Mouse (Mus musculus) neural tube, embryonic 14.5 days (tissue): ENCODE measurements around the gene Vkorc1. TPM values are rescaled to one million over a fixed set of nuclear protein-coding genes. Genes with fewer than 3 reads are reported as not detected.
A peak's percentile ranks its signal among the peaks of the same experiment; 100 is the strongest.

Experiments
- ATAC-seq: fragments of 200-750 bp; cut with Nextera tagmentation; 2 replicates; pipeline ENCODE4 v1.8.0; 2017; ENCODE audit warnings: low read depth, mild to moderate bottlenecking, moderate TSS enrichment, moderate library complexity
- H3K27ac ChIP-seq: fragments of 300-500 bp; sonication (generic); 2 replicates; pipeline ENCODE4 v1.5.1; 2014; ENCODE audit warnings: low read depth, mild to moderate bottlenecking, control low read depth, low read length, moderate library complexity, mixed read lengths
- H3K27me3 ChIP-seq: fragments of 300-500 bp; sonication (generic); 2 replicates; pipeline ENCODE4 v1.6.1; 2014; ENCODE audit warnings: low read length; ENCODE audit not compliant: control insufficient read depth, insufficient read depth
- H3K36me3 ChIP-seq: fragments of 300-500 bp; sonication (generic); 2 replicates; pipeline ENCODE4 v1.6.1; 2014; ENCODE audit warnings: low read length, mixed read lengths; ENCODE audit not compliant: control insufficient read depth, insufficient read depth
- H3K4me1 ChIP-seq: fragments of 300-500 bp; sonication (generic); 2 replicates; pipeline ENCODE4 v1.6.1; 2014; ENCODE audit warnings: low read length; ENCODE audit not compliant: control insufficient read depth, insufficient read depth
- H3K4me2 ChIP-seq: fragments of 300-500 bp; sonication (generic); 2 replicates; pipeline ENCODE4 v1.6.1; 2014; ENCODE audit warnings: mild to moderate bottlenecking, low read depth, low read length, control low read depth
- H3K4me3 ChIP-seq: fragments of 300-500 bp; sonication (generic); 2 replicates; pipeline ENCODE4 v1.5.1; 2014; ENCODE audit warnings: low read depth, low read length, control low read depth, mixed read lengths
- H3K9ac ChIP-seq: fragments of 300-500 bp; sonication (generic); replicated peaks from 2 replicates; pipeline ENCODE4 v1.6.1; 2014; ENCODE audit warnings: low read depth, mild to moderate bottlenecking, control low read depth, low read length, mixed read lengths
- H3K9me3 ChIP-seq: fragments of 300-500 bp; sonication (generic); 2 replicates; pipeline ENCODE4 v1.6.1; 2016; ENCODE audit warnings: low read length; ENCODE audit not compliant: control insufficient read depth
- WGBS: fragments of 180-500 bp; shearing (Covaris S2); extraction: QIAGEN DNeasy Blood & Tissue Kit; methylation state at CpG from one replicate; pipeline ENCODE4 v1.1.7; 2014; 5-methylcytosine and 5-hydroxymethylcytosine counted together
- polyA plus RNA-seq: library from polyadenylated mRNA; unstranded; fragments of >200 nt; fragmentation: Nextera tagmentation; extraction: Ambion mirVana; gene quantifications from 2 replicates; pipeline ENCODE4 v1.2.1, GENCODE M21; 2014

Gene Vkorc1
- polyA plus RNA-seq, 1 experiment from 2014 or later, result 59.2 TPM

GRCm38 (mm10) chr7:127922451-127923275, 27.2 kb upstream of the Vkorc1 start:
- WGBS, result 86% methylated on average over 6 of the region's 6 CpGs
- Histone ChIP-seq H3K9me3 (no peaks in the 10 kb centered on the region), H3K4me3 (no peak overlapping the region), H3K4me1 (no peaks in the 10 kb centered on the region), H3K27ac (no peak overlapping the region), H3K36me3 (peaks cover 26% of the 10 kb centered on the region; the same call in 1 of the 2 replicates), H3K27me3 (no peaks in the 10 kb centered on the region), H3K9ac (no peak overlapping the region), H3K4me2 (no peak overlapping the region)
- no peak for ATAC-seq

- ATAC-seq, result no peak
- H3K27me3 ChIP-seq, result no peaks in the 10 kb centered on the region
- no peak overlapping the region for H3K27ac ChIP-seq
- H3K4me1 ChIP-seq, result no peaks in the 10 kb centered on the region
- no peak overlapping the region for H3K4me2 ChIP-seq
- no peak overlapping the region for H3K9ac ChIP-seq
- no peaks in the 10 kb centered on the region for H3K9me3 ChIP-seq
- WGBS, result 68% methylated on average over 8 of the region's 8 CpGs
- H3K36me3 ChIP-seq, result peaks cover 33% of the 10 kb centered on the region; the same call in 1 of the 2 replicates
- H3K4me3 ChIP-seq, result no peak overlapping the region
These were observed 26.1 kb upstream of the Vkorc1 start for GRCm38 (mm10) chr7:127921516-127921915.

- no peak overlapping the region for H3K4me3 ChIP-seq
- no peaks in the 10 kb centered on the region for H3K4me1 ChIP-seq
- H3K36me3 ChIP-seq, result peaks cover 23% of the 10 kb centered on the region
- ATAC-seq, result no peak
- no peak overlapping the region for H3K4me2 ChIP-seq
- H3K27me3 ChIP-seq, result no peaks in the 10 kb centered on the region
- no peaks in the 10 kb centered on the region for H3K9me3 ChIP-seq
- H3K9ac ChIP-seq, result no peak overlapping the region
- 78% methylated on average over 7 of the region's 7 CpGs for WGBS
- no peak overlapping the region for H3K27ac ChIP-seq
These were observed 23.9 kb upstream of the Vkorc1 start for GRCm38 (mm10) chr7:127919290-127919689.

- 60% methylated on average over 3 of the region's 3 CpGs for WGBS
- H3K36me3 ChIP-seq, result peaks cover 21% of the 10 kb centered on the region
These were observed 22.8 kb upstream of the Vkorc1 start for GRCm38 (mm10) chr7:127918203-127918602.

DNA sequence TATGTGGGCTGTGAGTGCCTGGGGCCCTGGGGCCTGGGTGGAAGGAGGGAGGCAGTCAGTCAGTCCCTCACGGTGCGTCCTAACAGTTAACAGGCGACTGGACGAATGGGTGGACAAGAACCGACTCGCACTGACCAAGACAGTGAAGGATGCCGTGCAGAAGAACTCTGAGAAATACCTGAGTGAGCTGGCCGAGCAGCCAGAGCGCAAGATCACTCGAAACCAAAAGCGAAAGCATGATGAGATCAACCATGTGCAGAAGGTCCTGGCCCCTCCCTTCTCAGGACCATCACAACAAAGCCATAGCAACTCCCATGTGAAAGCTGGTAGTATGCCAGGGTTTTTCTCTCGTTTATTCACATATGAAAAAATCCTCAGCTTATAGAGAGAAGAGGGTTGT, 19.9 kb upstream of the Vkorc1 start:
- 92% methylated on average over 12 of the region's 12 CpGs for WGBS
- no peak overlapping the region for H3K4me3 ChIP-seq
- no peak for ATAC-seq

More at GRCm38 (mm10) chr7:127918203-127918602, 22.8 kb upstream of the Vkorc1 start:
- H3K4me1 ChIP-seq, result peaks cover 1% of the 10 kb centered on the region; the same call in 1 of the 2 replicates
- no peak overlapping the region for H3K4me3 ChIP-seq
- no peak overlapping the region for H3K27ac ChIP-seq
- no peak overlapping the region for H3K4me2 ChIP-seq
- no peak overlapping the region for H3K9ac ChIP-seq
- H3K9me3 ChIP-seq, result no peaks in the 10 kb centered on the region
- no peak for ATAC-seq
- H3K27me3 ChIP-seq, result no peaks in the 10 kb centered on the region

DNA sequence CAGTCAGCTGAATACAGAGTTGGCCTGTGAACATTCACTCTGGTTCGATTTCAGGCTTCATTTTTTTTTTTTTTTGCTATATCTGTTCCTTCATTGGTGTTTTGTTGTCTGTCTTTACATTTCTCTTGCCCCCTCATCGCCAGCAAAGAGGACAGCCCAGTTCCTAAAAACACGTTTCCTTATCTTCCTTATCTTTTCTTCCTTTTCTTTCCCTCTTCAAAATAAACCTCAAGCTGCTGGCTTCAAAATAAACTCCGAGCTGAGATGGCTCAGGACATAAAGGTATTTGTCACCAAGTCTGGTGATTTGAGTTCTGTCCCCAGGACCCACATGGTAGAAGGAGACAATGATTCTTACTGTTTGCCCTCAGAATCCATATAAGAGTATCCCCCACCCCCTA, 17.5 kb upstream of the Vkorc1 start:
- H3K9me3 ChIP-seq, result no peaks in the 10 kb centered on the region
- H3K9ac ChIP-seq, result peak overlapping the region; percentile 61
- H3K4me1 ChIP-seq, result peaks cover 5% of the 10 kb centered on the region; the same call in 1 of the 2 replicates
- H3K27ac ChIP-seq, result 0 out of 2 replicates have a peak overlapping the region, but pooled peaks have one; percentile 70
- peaks cover 20% of the 10 kb centered on the region for H3K36me3 ChIP-seq
- no peak for ATAC-seq
- 27% methylated on average over 4 of the region's 4 CpGs for WGBS
- H3K4me2 ChIP-seq, result peak overlapping the region; percentile 59
- no peaks in the 10 kb centered on the region for H3K27me3 ChIP-seq
- H3K4me3 ChIP-seq, result peak overlapping the region; percentile 65

More for the DNA sequence above, 19.9 kb upstream of the Vkorc1 start:
- H3K27ac ChIP-seq, result no peak overlapping the region
- H3K9ac ChIP-seq, result no peak overlapping the region
- no peak overlapping the region for H3K4me2 ChIP-seq
- peaks cover 13% of the 10 kb centered on the region for H3K36me3 ChIP-seq
- no peaks in the 10 kb centered on the region for H3K27me3 ChIP-seq
- peaks cover 5% of the 10 kb centered on the region; the same call in 1 of the 2 replicates for H3K4me1 ChIP-seq
- no peaks in the 10 kb centered on the region for H3K9me3 ChIP-seq

DNA sequence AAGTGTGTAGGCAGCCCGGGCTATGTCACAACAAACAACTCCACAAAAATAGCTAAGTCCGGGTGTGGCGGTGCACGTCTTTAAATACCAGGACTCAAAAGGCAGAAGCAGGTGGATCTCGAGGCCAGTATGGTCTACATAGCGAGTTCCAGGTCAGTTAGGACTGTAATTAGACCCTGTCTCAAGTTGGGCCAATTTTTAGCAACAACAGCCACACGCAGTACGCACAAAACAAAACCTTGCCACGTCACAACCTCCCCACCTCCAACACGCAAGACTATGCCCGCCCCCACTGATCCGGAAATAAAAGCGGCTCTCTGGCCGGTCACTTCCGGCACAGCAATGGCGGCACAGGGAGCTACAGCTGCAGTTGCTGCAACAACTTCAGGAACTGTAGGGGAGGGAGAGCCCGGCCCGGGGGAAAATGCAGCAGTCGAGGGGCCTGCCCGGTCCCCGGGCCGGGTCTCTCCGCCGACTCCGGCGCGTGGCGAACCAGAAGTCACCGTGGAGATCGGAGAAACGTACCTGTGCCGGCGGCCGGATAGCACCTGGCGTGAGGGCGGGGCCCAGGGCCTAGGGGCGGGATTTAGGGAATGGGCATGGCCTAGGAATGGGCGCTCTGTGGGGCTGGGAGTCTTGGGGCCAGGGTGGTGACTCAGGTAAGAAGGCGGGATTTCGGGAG, 16.9 kb upstream of the Vkorc1 start, which contains the start of gene Kat8:
Gene Kat8, plus strand, starts transcription at position 327 of the 682 bp plus-strand sequence.
- WGBS, result 1% methylated on average over 40 of the region's 40 CpGs
- H3K4me3 ChIP-seq, result peak within 1 kb of the TSS; percentile 65
- peaks cover 5% of the 10 kb centered on the region; the same call in 1 of the 2 replicates for H3K4me1 ChIP-seq
- H3K9me3 ChIP-seq, result no peaks in the 10 kb centered on the region
- H3K9ac ChIP-seq, result peak within 1 kb of the TSS; percentile 61
- peak; percentile 96 for ATAC-seq
- H3K27me3 ChIP-seq, result no peaks in the 10 kb centered on the region
- peak within 1 kb of the TSS; percentile 59 for H3K4me2 ChIP-seq
- H3K27ac ChIP-seq, result peak within 1 kb of the TSS; percentile 70
- H3K36me3 ChIP-seq, result peaks cover 19% of the 10 kb centered on the region

- no peaks in the 10 kb centered on the region for H3K9me3 ChIP-seq
- H3K36me3 ChIP-seq, result peaks cover 19% of the 10 kb centered on the region
- no peak overlapping the region for H3K9ac ChIP-seq
- no peak overlapping the region for H3K4me2 ChIP-seq
- H3K27me3 ChIP-seq, result no peaks in the 10 kb centered on the region
- peaks cover 13% of the 10 kb centered on the region; the same call in 1 of the 2 replicates for H3K4me1 ChIP-seq
- ATAC-seq, result no peak
- 93% methylated on average over 4 of the region's 4 CpGs for WGBS
- H3K4me3 ChIP-seq, result no peak overlapping the region
- no peak overlapping the region for H3K27ac ChIP-seq
These were observed 13.2 kb upstream of the Vkorc1 start for GRCm38 (mm10) chr7:127908656-127909055.

DNA sequence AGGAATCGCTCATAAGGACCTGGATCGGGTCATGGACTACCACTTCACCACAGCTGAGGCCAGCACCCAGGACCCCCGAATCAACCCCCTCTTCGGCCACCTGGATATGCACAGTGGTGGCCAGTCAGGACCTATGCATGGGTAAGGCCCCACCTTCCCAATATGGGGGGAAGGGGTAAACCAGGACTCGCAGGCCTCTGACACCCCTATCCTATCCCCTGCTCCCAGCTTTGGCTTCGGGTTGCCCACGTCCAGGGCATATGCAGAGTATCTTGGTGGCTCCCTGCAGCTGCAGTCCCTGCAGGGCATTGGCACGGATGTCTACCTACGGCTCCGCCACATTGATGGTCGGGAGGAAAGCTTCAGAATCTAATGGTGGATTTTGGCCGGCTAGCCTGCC, 12.5 kb upstream of the Vkorc1 start:
- no peak for ATAC-seq
- no peak overlapping the region for H3K4me3 ChIP-seq
- peaks cover 10% of the 10 kb centered on the region; the same call in 1 of the 2 replicates for H3K4me1 ChIP-seq
- WGBS, result 97% methylated on average over 12 of the region's 12 CpGs
- H3K9me3 ChIP-seq, result no peaks in the 10 kb centered on the region
- H3K36me3 ChIP-seq, result peaks cover 19% of the 10 kb centered on the region
- no peak overlapping the region for H3K27ac ChIP-seq
- H3K9ac ChIP-seq, result no peak overlapping the region
- H3K4me2 ChIP-seq, result no peak overlapping the region
- no peaks in the 10 kb centered on the region for H3K27me3 ChIP-seq
